Comparison of ENCODE assay signal across 19 mouse cellular contexts in the genomic region with DNA sequence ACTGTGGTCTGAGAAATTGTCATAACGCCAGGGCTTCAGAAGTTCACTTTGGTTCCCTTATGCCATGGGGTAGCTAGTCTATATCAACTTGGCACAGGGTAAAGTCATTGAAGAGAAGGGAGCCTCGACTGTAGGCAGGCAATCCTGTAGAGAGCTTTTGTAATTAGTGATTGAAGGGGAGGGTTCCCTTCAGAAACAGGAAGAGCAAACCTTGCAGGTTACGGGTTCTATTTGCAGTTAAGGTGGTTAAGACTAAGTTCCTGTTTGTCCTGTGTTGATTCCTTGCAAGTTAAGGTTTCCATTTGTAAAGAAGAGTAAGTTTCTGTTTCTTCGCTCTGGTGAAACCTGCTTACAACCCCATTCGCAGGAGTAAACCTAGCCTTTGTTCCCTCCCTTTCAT. TPM values are rescaled to one million over a fixed set of nuclear protein-coding genes. Genes with fewer than 3 reads are reported as not detected.
A peak's percentile ranks its signal among the peaks of the same experiment; 100 is the strongest.
DNase-seq lines count a peak whose midpoint lies in the region; ATAC-seq lines count a peak whose summit lies in the region.
"Had no signal": no experiment of that assay in that cellular context is flagged by ENCODE, and none has a peak within 500 bp of the region (broad histone marks: within the 10 kb centered on the region; RNA-seq: fewer than 3 reads in every experiment).

No protein-coding gene starts in this region.

- ATAC-seq in activated CD4-positive, CD25-positive, alpha-beta regulatory T cell, adult 4 months = peak; percentile 88
- no peak for ATAC-seq in liver, embryonic 12.5 days
- peak; percentile 44; the same call in 1 of the 2 replicates for ATAC-seq in monocyte, adult 5-6 weeks (replicated peaks; ENCODE audit: insufficient number of reproducible peaks, low FRiP score, low TSS enrichment, poor library complexity, severe bottlenecking)
- ATAC-seq: forebrain, embryonic 15.5 days; hindbrain, embryonic 16.5 days had no signal

- 0 out of 2 replicates have a peak overlapping the region, but pooled peaks have one; percentile 24 for H3K27ac ChIP-seq in liver, embryonic 12.5 days
- H3K27ac ChIP-seq: embryonic facial prominence, embryonic 12.5 days; forebrain, embryonic 15.5 days; heart, embryonic 13.5 days; limb, embryonic 10.5 days had no signal

- no peaks in the 10 kb centered on the region for H3K36me3 ChIP-seq in liver, embryonic 12.5 days
- H3K36me3 ChIP-seq: embryonic facial prominence, embryonic 12.5 days; forebrain, embryonic 15.5 days; heart, embryonic 13.5 days; limb, embryonic 10.5 days had no signal

- 50% methylated on average over 5 of the region's 5 CpGs for WGBS in liver, embryonic 12.5 days (ENCODE audit: insufficient replicate concordance)

- no peak overlapping the region for H3K4me3 ChIP-seq in liver, embryonic 12.5 days
- H3K4me3 ChIP-seq: embryonic facial prominence, embryonic 12.5 days; forebrain, embryonic 15.5 days; heart, embryonic 13.5 days; limb, embryonic 10.5 days had no signal

- H3K27me3 ChIP-seq in liver, embryonic 12.5 days (replicated peaks) = no peaks in the 10 kb centered on the region
- H3K27me3 ChIP-seq: embryonic facial prominence, embryonic 12.5 days; forebrain, embryonic 15.5 days had no signal

- peaks cover 37% of the 10 kb centered on the region for H3K4me1 ChIP-seq in liver, embryonic 12.5 days
- H3K4me1 ChIP-seq: embryonic facial prominence, embryonic 12.5 days; forebrain, embryonic 15.5 days; heart, embryonic 13.5 days; limb, embryonic 10.5 days had no signal

- peak; percentile 73 for DNase-seq in A20 (ENCODE audit: low read depth, low spot score)
- no peak for DNase-seq in layer of hippocampus, adult 8-10 months (ENCODE audit: low spot score in 2 of 2)
- DNase-seq in gastrocnemius, postnatal 4 days (ENCODE audit: low spot score in 2 of 2) = no peak
- no peak for DNase-seq in retina, postnatal 1 day
- DNase-seq in right cerebral cortex, postnatal 4 days = no peak
- DNase-seq: adrenal gland, adult 8-10 months; cerebellum, adult 2 months; heart, postnatal 36 days; kidney, adult 2 months; lung, adult 2 months; midbrain, embryonic 14.5 days had no signal

- H3K4me2 ChIP-seq in liver, embryonic 12.5 days = no peak overlapping the region
- H3K4me2 ChIP-seq: embryonic facial prominence, embryonic 12.5 days; forebrain, embryonic 15.5 days; heart, embryonic 13.5 days had no signal

- no peaks in the 10 kb centered on the region for H3K9me3 ChIP-seq in liver, embryonic 12.5 days (replicated peaks)
- H3K9me3 ChIP-seq: embryonic facial prominence, embryonic 12.5 days; forebrain, embryonic 15.5 days; heart, embryonic 13.5 days; limb, embryonic 10.5 days had no signal

- no peak overlapping the region for H3K9ac ChIP-seq in liver, embryonic 12.5 days
- H3K9ac ChIP-seq: embryonic facial prominence, embryonic 12.5 days; forebrain, embryonic 15.5 days; heart, embryonic 13.5 days had no signal

RNA-seq across cellular contexts. Expression of gene Taldo1, which starts 22.1 kb away (rescaled TPM):
- 100 to 1,000 TPM; 422 to 471 TPM for polyA plus RNA-seq in activated CD4-positive, CD25-positive, alpha-beta regulatory T cell, adult 4 months (2017; shearing (Covaris generic))
- 516 and 525 TPM in 2 replicates for polyA plus RNA-seq in liver, embryonic 12.5 days (2016; fragmentation: Nextera tagmentation; extraction: Ambion mirVana)
- total RNA-seq in monocyte, adult 5-6 weeks (2017) = 548 to 1,201 TPM (median 1,116 TPM) in 3 replicates
- 100 to 1,000 TPM; 107 to 127 (median 116) TPM for total RNA-seq in layer of hippocampus, adult 8-10 months (2022)
- 100 to 1,000 TPM; 120 to 128 TPM for total RNA-seq in gastrocnemius, postnatal 4 days (2021)

RNA-seq across cellular contexts. Expression of gene Eps8l2, which starts 31.2 kb away (rescaled TPM):
- polyA plus RNA-seq in activated CD4-positive, CD25-positive, alpha-beta regulatory T cell, adult 4 months (2017; shearing (Covaris generic)) = not detected
- polyA plus RNA-seq in liver, embryonic 12.5 days (2016; fragmentation: Nextera tagmentation; extraction: Ambion mirVana) = 4.9 and 5.6 TPM in 2 replicates
- not detected in 3 replicates for total RNA-seq in monocyte, adult 5-6 weeks (2017)
- total RNA-seq in layer of hippocampus, adult 8-10 months (2022) = 1 to 10 TPM; 3.6 to 7.2 (median 6.4) TPM
- total RNA-seq in gastrocnemius, postnatal 4 days (2021) = 1 to 10 TPM; 2.4 to 2.5 TPM

RNA-seq across cellular contexts. Expression of gene Tmem80, which starts 42.4 kb away (rescaled TPM):
- 10 to 100 TPM; 30.4 to 31.2 TPM for polyA plus RNA-seq in activated CD4-positive, CD25-positive, alpha-beta regulatory T cell, adult 4 months (2017; shearing (Covaris generic))
- polyA plus RNA-seq in liver, embryonic 12.5 days (2016; fragmentation: Nextera tagmentation; extraction: Ambion mirVana) = 24.3 and 24.8 TPM in 2 replicates
- 2.8 to 16.3 TPM (median 7.1 TPM) in 3 replicates for total RNA-seq in monocyte, adult 5-6 weeks (2017)
- total RNA-seq in layer of hippocampus, adult 8-10 months (2022) = 10 to 100 TPM; 32.4 to 36.5 (median 34.7) TPM
- total RNA-seq in gastrocnemius, postnatal 4 days (2021) = 10 to 100 TPM; 14.2 to 14.6 TPM

RNA-seq across cellular contexts. Expression of gene Deaf1, which starts 42.4 kb away (rescaled TPM):
- 10 to 100 TPM; 17.1 to 22.5 TPM for polyA plus RNA-seq in activated CD4-positive, CD25-positive, alpha-beta regulatory T cell, adult 4 months (2017; shearing (Covaris generic))
- polyA plus RNA-seq in liver, embryonic 12.5 days (2016; fragmentation: Nextera tagmentation; extraction: Ambion mirVana) = 24.7 and 25.6 TPM in 2 replicates
- 10.2 to 21.2 TPM (median 16.0 TPM) in 3 replicates for total RNA-seq in monocyte, adult 5-6 weeks (2017)
- total RNA-seq in layer of hippocampus, adult 8-10 months (2022) = 10 to 100 TPM; 67.9 to 84.7 (median 78.5) TPM
- total RNA-seq in gastrocnemius, postnatal 4 days (2021) = 10 to 100 TPM; 44.6 to 50.4 TPM

RNA-seq across cellular contexts. Expression of gene Gatd1, which starts 44.0 kb away (rescaled TPM):
- polyA plus RNA-seq in activated CD4-positive, CD25-positive, alpha-beta regulatory T cell, adult 4 months (2017; shearing (Covaris generic)) = 10 to 100 TPM; 82.1 to 97.0 TPM
- 21.1 and 22.8 TPM in 2 replicates for polyA plus RNA-seq in liver, embryonic 12.5 days (2016; fragmentation: Nextera tagmentation; extraction: Ambion mirVana)
- 11.4 to 15.3 TPM (median 14.6 TPM) in 3 replicates for total RNA-seq in monocyte, adult 5-6 weeks (2017)
- total RNA-seq in layer of hippocampus, adult 8-10 months (2022) = 10 to 100 TPM; 36.8 to 41.3 (median 38.6) TPM
- 10 to 100 TPM; 18.3 to 19.5 TPM for total RNA-seq in gastrocnemius, postnatal 4 days (2021)
